Mouse (Mus musculus) spleen, adult 2 months (tissue): Measurements from ENCODE around the gene Sema4c.

ENCODE experiments used
- CTCF ChIP-seq: fragments of 200-500 bp; IDR thresholded peaks from 2 replicates; pipeline ENCODE4 v1.5.1; 2011; ENCODE audit warnings: mild to moderate bottlenecking, inconsistent platforms; ENCODE audit not compliant: insufficient read depth, insufficient read length, insufficient replicate concordance; ENCODE audit errors: extremely low read depth
- POLR2A ChIP-seq: fragments of 200-500 bp; IDR thresholded peaks from 2 replicates; pipeline ENCODE4 v1.6.1; 2011; ENCODE audit warnings: low read depth, low read length, inconsistent platforms

GRCm38 (mm10) chr1:36598411-36598810, 40.3 kb upstream of the Sema4c start:
- TF ChIP-seq CTCF (no peak), POLR2A (no peak)
